Mouse (Mus musculus) G1E (cell line): ENCODE measurements at regions not wholly inside any gene's neighbourhood (a gene's known extent, or its start where the extent isn't known, plus 50 kb on each side); places are given as distances from the start of the nearest gene placed in this dataset.

Experiments
- CTCF ChIP-seq: IDR thresholded peaks from 2 replicates; pipeline ENCODE4 v1.5.1; 2012; ENCODE audit warnings: low read depth, low read length, inconsistent platforms, mixed read lengths
- GATA1 ChIP-seq: IDR thresholded peaks from 2 replicates; pipeline ENCODE4 v1.6.1; 2012; ENCODE audit warnings: borderline replicate concordance, low read length, inconsistent platforms, mixed read lengths

DNA sequence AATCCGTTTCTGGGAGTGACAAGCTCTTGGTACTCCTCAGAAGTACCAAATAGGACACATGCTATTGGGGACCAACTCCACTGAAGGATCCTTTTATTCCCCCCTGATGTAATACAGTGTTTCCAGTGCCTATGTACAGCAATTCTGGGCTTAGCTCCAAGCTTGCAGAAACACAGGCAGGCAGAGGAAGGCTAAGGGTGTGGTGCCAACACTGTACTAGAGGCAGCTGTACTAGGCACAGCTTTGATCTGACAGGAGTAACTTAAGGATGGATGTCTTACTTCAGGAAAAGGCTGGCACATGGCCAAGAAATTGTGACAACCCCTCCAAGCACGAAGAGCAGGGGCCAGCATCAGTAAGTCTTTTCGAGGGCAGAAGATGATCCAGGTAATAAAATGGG, 154.7 kb upstream of the Arid2 start:
- TF ChIP-seq CTCF (no peak), GATA1 (no peak)
